8 mouse cellular contexts compared by ENCODE assay signal in the genomic region with DNA sequence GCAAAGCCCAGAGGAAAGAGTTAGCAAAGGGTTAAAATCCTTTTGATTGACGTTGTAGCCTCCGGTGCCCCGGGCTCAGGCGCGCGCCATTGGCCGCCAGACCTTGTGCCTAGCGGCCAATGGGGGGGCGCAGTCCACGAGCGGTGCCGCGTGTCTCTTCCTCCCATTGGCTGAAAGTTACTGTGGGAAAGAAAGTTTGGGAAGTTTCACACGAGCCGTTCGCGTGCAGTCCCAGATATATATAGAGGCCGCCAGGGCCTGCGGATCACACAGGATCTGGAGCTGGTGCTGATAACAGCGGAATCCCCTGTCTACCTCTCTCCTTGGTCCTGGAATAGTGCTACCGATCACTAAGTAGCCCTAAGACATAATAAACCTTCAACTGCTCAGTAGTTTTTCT. TPM values are rescaled to one million over a fixed set of nuclear protein-coding genes. Genes with fewer than 3 reads are reported as not detected.
DNase-seq lines count a peak whose midpoint lies in the region; ATAC-seq and TF ChIP-seq lines count a peak whose summit lies in the region.

No protein-coding gene starts in this region.

- TF ChIP-seq CTCF in liver, embryonic 14.5 days (IDR thresholded peaks at IDR 0.05; ENCODE audit: low read depth) = no peak

- peak overlapping the region; percentile 88 for H3K4me2 ChIP-seq in heart, embryonic 12.5 days
- peak overlapping the region; percentile 67 for H3K4me2 ChIP-seq in liver, embryonic 14.5 days (ENCODE audit: low read depth)
- peak overlapping the region; percentile 80 for H3K4me2 ChIP-seq in neural tube, embryonic 11.5 days (ENCODE audit: low read depth)

- H3K36me3 ChIP-seq in heart, embryonic 12.5 days = no peaks in the 10 kb centered on the region
- H3K36me3 ChIP-seq in liver, embryonic 14.5 days (replicated peaks; ENCODE audit: control insufficient read depth, insufficient read depth, low read depth) = no peaks in the 10 kb centered on the region
- no peaks in the 10 kb centered on the region for H3K36me3 ChIP-seq in neural tube, embryonic 11.5 days (ENCODE audit: control insufficient read depth, insufficient read depth, low read length)

- peak overlapping the region; percentile 97 for H3K27ac ChIP-seq in heart, embryonic 12.5 days (ENCODE audit: poor library complexity, severe bottlenecking)
- no peak overlapping the region for H3K27ac ChIP-seq in liver, embryonic 14.5 days
- no peak overlapping the region for H3K27ac ChIP-seq in neural tube, embryonic 11.5 days (ENCODE audit: low read depth, low read length)

- peak; percentile 77 for ATAC-seq in heart, embryonic 12.5 days (ENCODE audit: insufficient number of reproducible peaks, low FRiP score)
- peak; percentile 64 for ATAC-seq in liver, embryonic 14.5 days (ENCODE audit: insufficient read depth)
- ATAC-seq in neural tube, embryonic 11.5 days (ENCODE audit: insufficient read depth, low FRiP score, low TSS enrichment) = peak; percentile 63

- peak; percentile 97 for DNase-seq in 416B (ENCODE audit: low read depth)
- DNase-seq in adrenal gland, postnatal 25 days = peak; percentile 92
- DNase-seq in fat pad, adult 2 months (ENCODE audit: extremely low read depth, low read depth, low spot score) = peak; percentile 56
- peak; percentile 98 for DNase-seq in kidney, postnatal 14 days
- DNase-seq in liver, embryonic 14.5 days (ENCODE audit: low read depth in 3 of 3, low spot score in 3 of 3) = peak; percentile 46 to 61 (median 55)
- peak; percentile 96 for DNase-seq in neural tube, embryonic 11.5 days (ENCODE audit: low spot score)
- DNase-seq in testis, postnatal 10 days (ENCODE audit: low spot score) = peak; percentile 89

- no peaks in the 10 kb centered on the region for H3K9me3 ChIP-seq in heart, embryonic 12.5 days (replicated peaks)
- H3K9me3 ChIP-seq in liver, embryonic 14.5 days (ENCODE audit: control insufficient read depth, low read length) = no peaks in the 10 kb centered on the region
- no peaks in the 10 kb centered on the region for H3K9me3 ChIP-seq in neural tube, embryonic 11.5 days (ENCODE audit: control insufficient read depth, low read length)

- H3K4me3 ChIP-seq in heart, embryonic 12.5 days = peak overlapping the region; percentile 69
- H3K4me3 ChIP-seq in liver, embryonic 14.5 days (ENCODE audit: insufficient read depth in 1 of 2, low read depth in 2 of 2, low read length in 2 of 2) = peak overlapping the region in 1 of 2 experiments; percentile 52; a peak in 2 of 4 replicates
- H3K4me3 ChIP-seq in neural tube, embryonic 11.5 days (ENCODE audit: low read depth, low read length) = peak overlapping the region; percentile 76

- H3K9ac ChIP-seq in heart, embryonic 12.5 days = no peak overlapping the region
- no peak overlapping the region for H3K9ac ChIP-seq in liver, embryonic 14.5 days (replicated peaks)
- no peak overlapping the region for H3K9ac ChIP-seq in neural tube, embryonic 11.5 days (ENCODE audit: low read length)

- H3K27me3 ChIP-seq in heart, embryonic 12.5 days (replicated peaks) = no peaks in the 10 kb centered on the region
- H3K27me3 ChIP-seq in liver, embryonic 14.5 days (ENCODE audit: control insufficient read depth, insufficient read depth, low read length) = peaks cover 93% of the 10 kb centered on the region
- H3K27me3 ChIP-seq in neural tube, embryonic 11.5 days (ENCODE audit: control insufficient read depth, insufficient read depth, low read length) = peaks cover 24% of the 10 kb centered on the region

- H3K4me1 ChIP-seq in heart, embryonic 12.5 days (replicated peaks) = peaks cover 55% of the 10 kb centered on the region
- peaks cover 0 to 12% of the 10 kb centered on the region in 2 experiments; a peak in 2 of 4 replicates for H3K4me1 ChIP-seq in liver, embryonic 14.5 days (replicated peaks; ENCODE audit: control insufficient read depth in 2 of 2, insufficient read depth in 2 of 2, low read length in 1 of 2)
- H3K4me1 ChIP-seq in neural tube, embryonic 11.5 days (ENCODE audit: control insufficient read depth, insufficient read depth, low read length) = peaks cover 31% of the 10 kb centered on the region

- TF ChIP-seq EP300 in liver, embryonic 14.5 days (IDR thresholded peaks at IDR 0.05; ENCODE audit: low read depth) = no peak

- WGBS in heart, embryonic 12.5 days = 0% methylated on average over 21 of the region's 21 CpGs
- under 1% methylated on average over 21 of the region's 21 CpGs for WGBS in liver, embryonic 14.5 days (ENCODE audit: insufficient replicate concordance)
- WGBS in neural tube, embryonic 11.5 days = under 1% methylated on average over 21 of the region's 21 CpGs

RNA-seq across cellular contexts. Expression of a gene that starts 0.9 kb away (rescaled TPM):
- total RNA-seq in adrenal gland, postnatal 25 days (2021) = 32.5 and 34.2 TPM in 2 replicates
- polyA plus RNA-seq in heart, embryonic 12.5 days (2016; fragmentation: Nextera tagmentation; extraction: Ambion mirVana) = 32.7 and 34.7 TPM in 2 replicates
- 5.3 and 9.2 TPM in 2 replicates for polyA plus RNA-seq in liver, embryonic 14.5 days (2012; rRNA removed)
- 5.1 and 5.6 TPM in 2 replicates for polyA plus RNA-seq in liver, embryonic 14.5 days (2014; fragmentation: Nextera tagmentation; extraction: Ambion mirVana)
- polyA plus RNA-seq in neural tube, embryonic 11.5 days (2014; fragmentation: Nextera tagmentation; extraction: Ambion mirVana) = 56.8 and 57.3 TPM in 2 replicates
